Mouse (Mus musculus) lung, postnatal 0 days (tissue): ENCODE measurements around the gene Rnd3. TPM values are rescaled to one million over a fixed set of nuclear protein-coding genes. Genes with fewer than 3 reads are reported as not detected.

ENCODE experiments used
- ATAC-seq: fragments of 200-750 bp; cut with Nextera tagmentation; 2 replicates; pipeline ENCODE4 v1.8.0; 2017; ENCODE audit warnings: moderate library complexity
- DNase-seq: peaks from one replicate; pipeline ENCODE4 v3.0.0-alpha.2; 2016; ENCODE audit warnings: low spot score
- H3K27ac ChIP-seq: fragments of 300-500 bp; sonication (generic); 2 replicates; pipeline ENCODE4 v1.5.1; 2014; ENCODE audit warnings: antibody characterized with exemption, mild to moderate bottlenecking, low read length, mixed read lengths
- H3K27me3 ChIP-seq: fragments of 300-500 bp; sonication (generic); replicated peaks from 2 replicates; pipeline ENCODE4 v1.6.1; 2014; ENCODE audit warnings: low read length, mixed read lengths; ENCODE audit not compliant: insufficient read depth
- H3K36me3 ChIP-seq: fragments of 300-500 bp; sonication (generic); 2 replicates; pipeline ENCODE4 v1.6.1; 2014; ENCODE audit warnings: low read length, mixed read lengths; ENCODE audit not compliant: insufficient read depth
- H3K4me1 ChIP-seq: fragments of 300-500 bp; sonication (generic); 2 replicates; pipeline ENCODE4 v1.6.1; 2014; ENCODE audit warnings: antibody characterized with exemption, low read depth, low read length, mixed read lengths; ENCODE audit not compliant: insufficient read depth
- H3K4me2 ChIP-seq: fragments of 300-500 bp; sonication (generic); replicated peaks from 2 replicates; pipeline ENCODE4 v1.6.1; 2014; ENCODE audit warnings: low read depth, mild to moderate bottlenecking, low read length, moderate library complexity, mixed read lengths
- H3K4me3 ChIP-seq: fragments of 300-500 bp; sonication (generic); 2 replicates; pipeline ENCODE4 v1.5.1; 2014; ENCODE audit warnings: low read depth, low read length
- H3K9ac ChIP-seq: fragments of 300-500 bp; sonication (generic); replicated peaks from 2 replicates; pipeline ENCODE4 v1.6.1; 2014; ENCODE audit warnings: low read depth, mild to moderate bottlenecking
- H3K9me3 ChIP-seq: fragments of 300-500 bp; sonication (generic); 2 replicates; pipeline ENCODE4 v1.6.1; 2016; ENCODE audit warnings: low read length, mixed read lengths
- CTCF ChIP-seq: IDR thresholded peaks from 2 replicates; pipeline ENCODE4 v1.5.1; 2016; ENCODE audit warnings: antibody characterized with exemption, mild to moderate bottlenecking
- EP300 ChIP-seq: IDR thresholded peaks from 2 replicates; pipeline ENCODE4 v1.6.1; 2016; ENCODE audit warnings: antibody characterized with exemption, mild to moderate bottlenecking, control low read depth
- whole genome bisulfite sequencing: fragments of 180-500 bp; shearing (Covaris S2); extraction: QIAGEN DNeasy Blood & Tissue Kit; methylation state at CpG from one replicate; pipeline ENCODE4 v1.1.7; 2014; 5-methylcytosine and 5-hydroxymethylcytosine counted together
- polyA plus RNA-seq: library from polyadenylated mRNA; unstranded; fragments of >200 nt; fragmentation: Nextera tagmentation; extraction: Ambion mirVana; gene quantifications from 2 replicates; pipeline ENCODE4 v1.2.1, GENCODE M21; 2015

Gene Rnd3
- polyA plus RNA-seq, 1 experiment from 2014 or later = 22.5 TPM

DNA sequence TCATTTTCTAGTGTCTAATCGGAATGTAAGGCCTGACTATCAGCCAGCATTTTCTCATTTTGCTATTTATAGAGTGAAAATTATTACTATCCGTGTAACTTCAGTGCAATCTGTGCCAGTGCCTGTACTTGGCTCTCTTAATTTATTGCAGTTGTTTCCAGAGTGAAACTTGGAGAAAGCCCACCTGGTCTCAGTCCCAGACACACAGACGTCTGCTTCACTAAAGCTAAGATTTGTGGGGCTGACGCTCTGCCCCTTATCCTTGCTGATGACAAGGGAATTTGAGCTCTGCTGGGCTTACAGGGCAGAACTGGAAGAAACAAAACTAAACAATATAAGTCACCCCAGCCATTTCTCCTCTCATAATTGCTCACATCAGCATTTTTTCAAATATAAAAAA is 47.7 kb downstream of the Rnd3 start:
- no peaks in the 10 kb centered on the region for H3K27me3 ChIP-seq
- H3K9me3 ChIP-seq = no peaks in the 10 kb centered on the region
- H3K9ac ChIP-seq = no peak overlapping the region
- no peaks in the 10 kb centered on the region for H3K36me3 ChIP-seq
- H3K27ac ChIP-seq = no peak overlapping the region
- TF ChIP-seq CTCF = no peak
- 0 out of 2 replicates have a peak, but pooled peaks have one; percentile 13 for TF ChIP-seq EP300
- ATAC-seq = peak; percentile 52
- no peak overlapping the region for H3K4me2 ChIP-seq
- H3K4me1 ChIP-seq = no peaks in the 10 kb centered on the region
- WGBS = 50% methylated on average over 4 of the region's 4 CpGs
- DNase-seq = peak; percentile 69
- H3K4me3 ChIP-seq = no peak overlapping the region

DNA sequence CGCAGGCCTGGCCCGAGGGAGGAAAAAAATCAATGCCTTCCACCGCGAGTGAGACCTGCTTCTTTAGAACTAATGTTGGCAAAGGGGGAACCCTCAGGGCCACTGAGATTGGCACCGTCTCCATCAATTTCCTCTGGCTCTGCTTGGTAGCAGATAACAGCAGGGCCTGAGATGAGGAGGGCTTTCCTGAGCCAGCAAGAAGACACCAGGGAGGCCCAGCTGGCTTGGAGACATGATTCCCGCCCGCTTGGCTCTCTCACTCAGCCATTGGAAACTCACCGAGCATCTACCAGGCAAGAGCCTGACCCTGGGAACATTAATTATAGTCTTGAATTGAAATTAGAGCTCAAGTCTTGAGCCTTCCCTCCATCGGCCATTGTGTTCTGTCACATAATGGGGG is 48.9 kb downstream of the Rnd3 start:
- H3K27me3 ChIP-seq = no peaks in the 10 kb centered on the region
- H3K27ac ChIP-seq = no peak overlapping the region
- H3K9me3 ChIP-seq = no peaks in the 10 kb centered on the region
- no peak for ATAC-seq
- no peak overlapping the region for H3K9ac ChIP-seq
- no peak for DNase-seq
- no peak overlapping the region for H3K4me2 ChIP-seq
- 69% methylated on average over 9 of the region's 9 CpGs for WGBS
- H3K4me3 ChIP-seq = no peak overlapping the region
- H3K4me1 ChIP-seq = no peaks in the 10 kb centered on the region
- TF ChIP-seq CTCF = no peak
- no peak for TF ChIP-seq EP300
- H3K36me3 ChIP-seq = no peaks in the 10 kb centered on the region

DNA sequence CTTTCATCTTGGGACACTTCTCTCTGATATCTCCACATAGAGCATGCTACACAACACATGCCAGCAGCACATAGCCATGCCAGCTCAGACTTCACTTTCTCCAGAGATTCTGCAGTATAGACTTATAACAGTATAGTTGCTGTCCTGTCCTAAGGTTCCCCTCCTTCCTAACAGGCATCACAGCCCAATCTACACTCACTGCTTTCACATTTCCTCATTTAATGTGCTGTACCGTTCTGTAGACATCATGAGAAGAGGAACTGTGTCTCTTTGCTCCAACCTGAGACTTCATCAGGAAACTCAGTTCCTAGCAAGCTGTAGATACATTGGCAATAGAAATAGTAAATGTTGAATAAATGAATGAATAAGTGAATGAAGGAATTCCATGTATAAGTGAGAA is 49.7 kb downstream of the Rnd3 start:
- H3K4me3 ChIP-seq = no peak overlapping the region
- H3K27me3 ChIP-seq = no peaks in the 10 kb centered on the region
- H3K9ac ChIP-seq = no peak overlapping the region
- TF ChIP-seq CTCF (no peak), EP300 (no peak)
- no peaks in the 10 kb centered on the region for H3K4me1 ChIP-seq
- no peaks in the 10 kb centered on the region for H3K9me3 ChIP-seq
- H3K4me2 ChIP-seq = no peak overlapping the region
- ATAC-seq (no peak), DNase-seq (no peak)
- H3K36me3 ChIP-seq = no peaks in the 10 kb centered on the region
- 73% methylated on average over 1 of the region's 1 CpGs for WGBS
- H3K27ac ChIP-seq = no peak overlapping the region

DNA sequence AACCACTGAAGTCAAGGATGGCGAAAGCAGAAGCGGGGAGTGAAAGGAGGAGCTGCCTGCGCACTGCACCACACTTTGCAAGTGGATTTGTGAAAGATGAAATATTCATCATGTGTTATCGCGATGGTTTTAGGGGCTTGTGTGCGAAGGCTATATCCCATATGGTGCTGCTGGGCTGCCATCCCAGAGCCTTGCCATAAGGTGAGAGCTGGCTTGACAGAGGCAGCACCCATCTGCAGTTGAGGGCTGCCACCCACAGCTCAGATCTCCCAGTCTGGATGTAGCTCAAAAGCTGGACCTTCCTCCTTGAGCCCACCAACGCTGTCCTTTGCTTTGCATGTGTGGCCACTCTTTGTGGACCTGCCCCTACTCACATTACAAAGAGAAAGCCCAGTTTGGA is 58.2 kb downstream of the Rnd3 start:
- 57% methylated on average over 7 of the region's 7 CpGs for WGBS
- DNase-seq = peak; percentile 9
- no peak overlapping the region for H3K27ac ChIP-seq

DNA sequence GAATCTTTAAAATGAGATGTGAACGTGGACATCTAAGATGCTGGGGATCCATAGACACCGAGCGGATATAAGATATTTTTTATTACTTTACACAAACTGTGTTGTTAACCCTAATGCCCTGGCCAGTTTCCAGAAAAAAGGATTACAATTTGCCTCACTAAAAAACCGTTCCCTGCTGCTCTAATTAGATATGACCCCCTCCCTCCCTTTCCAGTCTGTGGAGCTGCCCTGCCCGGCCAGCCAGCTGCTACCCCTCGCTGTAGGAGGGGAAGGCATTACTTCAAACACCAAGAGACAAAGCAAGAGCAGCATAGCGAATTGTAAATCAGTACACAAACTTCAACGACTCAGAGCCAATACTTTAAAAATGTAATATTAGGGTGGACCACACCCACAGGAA is 58.9 kb downstream of the Rnd3 start:
- H3K27ac ChIP-seq = no peak overlapping the region
- no peaks in the 10 kb centered on the region for H3K4me1 ChIP-seq
- no peak for TF ChIP-seq EP300
- TF ChIP-seq CTCF = no peak
- no peak overlapping the region for H3K4me3 ChIP-seq
- no peaks in the 10 kb centered on the region for H3K27me3 ChIP-seq
- H3K9me3 ChIP-seq = no peaks in the 10 kb centered on the region
- H3K4me2 ChIP-seq = no peak overlapping the region
- 36% methylated on average over 8 of the region's 8 CpGs for WGBS
- H3K36me3 ChIP-seq = no peaks in the 10 kb centered on the region
- ATAC-seq = no peak
- H3K9ac ChIP-seq = no peak overlapping the region
- DNase-seq = no peak

More for the DNA sequence above, 58.2 kb downstream of the Rnd3 start:
- no peak for ATAC-seq
- no peak for TF ChIP-seq EP300
- TF ChIP-seq CTCF = no peak
- Histone ChIP-seq H3K9ac (no peak overlapping the region), H3K4me2 (no peak overlapping the region), H3K4me3 (no peak overlapping the region), H3K9me3 (no peaks in the 10 kb centered on the region), H3K27me3 (no peaks in the 10 kb centered on the region), H3K4me1 (no peaks in the 10 kb centered on the region), H3K36me3 (no peaks in the 10 kb centered on the region)

DNA sequence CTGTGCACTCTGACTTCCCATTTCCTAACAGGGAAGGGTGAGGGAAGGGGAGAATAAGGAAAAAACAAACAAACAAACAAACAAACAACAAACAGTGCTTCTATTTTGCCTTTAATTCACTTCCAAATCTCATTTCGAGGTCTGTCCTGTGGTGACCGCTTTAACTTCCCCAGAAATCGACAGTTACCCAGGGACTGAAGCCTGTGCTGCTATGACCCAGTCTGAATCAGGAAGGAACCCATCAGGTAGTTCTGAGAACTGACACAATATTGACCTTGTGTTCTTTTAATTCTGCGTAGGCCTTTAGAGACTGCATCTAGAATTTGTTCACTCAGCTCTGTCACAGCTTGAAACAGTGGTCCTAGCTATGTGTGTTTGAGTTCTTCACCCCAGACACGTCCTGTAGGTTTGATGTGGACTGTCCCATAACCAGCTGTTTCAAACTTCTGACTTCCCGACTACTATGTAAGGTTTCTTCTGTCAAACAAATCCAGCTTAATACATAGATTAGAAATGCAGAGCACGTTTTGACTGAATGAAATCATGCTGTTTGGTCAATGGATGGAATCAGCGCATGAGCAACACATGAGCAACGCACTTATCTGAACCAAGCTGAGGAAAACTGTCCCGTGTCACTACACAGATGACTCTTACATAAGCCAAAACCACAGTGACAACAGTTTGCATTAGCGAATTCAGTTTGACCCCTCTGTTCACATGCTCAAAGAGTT is 59.9 kb downstream of the Rnd3 start:
- WGBS = 79% methylated on average over 11 of the region's 11 CpGs
- H3K9ac ChIP-seq = no peak overlapping the region
- DNase-seq (peak; percentile 7), ATAC-seq (no peak)
- H3K9me3 ChIP-seq = no peaks in the 10 kb centered on the region
- no peak overlapping the region for H3K4me3 ChIP-seq
- no peaks in the 10 kb centered on the region for H3K4me1 ChIP-seq
- H3K4me2 ChIP-seq = no peak overlapping the region
- H3K36me3 ChIP-seq = no peaks in the 10 kb centered on the region
- H3K27ac ChIP-seq = no peak overlapping the region
- H3K27me3 ChIP-seq = no peaks in the 10 kb centered on the region
- no peak for TF ChIP-seq CTCF
- TF ChIP-seq EP300 = no peak

DNA sequence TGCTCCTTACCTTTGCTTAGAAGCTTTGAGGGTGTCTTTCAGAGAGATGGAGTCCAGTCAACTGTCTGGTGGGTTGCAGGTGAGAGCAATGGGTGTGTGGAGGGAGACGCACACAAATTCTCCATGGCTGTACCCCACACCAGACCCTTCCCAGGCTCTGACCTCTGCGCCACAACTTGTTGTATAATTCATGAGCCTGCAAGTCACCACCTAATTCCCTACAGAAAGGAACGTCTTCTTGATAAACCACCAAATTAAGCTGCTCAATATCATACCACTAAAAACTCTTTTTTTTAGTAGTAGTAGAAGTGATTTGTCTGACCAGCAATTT is 60.8 kb downstream of the Rnd3 start:
- Histone ChIP-seq H3K27ac (no peak overlapping the region), H3K36me3 (no peaks in the 10 kb centered on the region), H3K4me1 (no peaks in the 10 kb centered on the region), H3K4me3 (no peak overlapping the region), H3K9me3 (no peaks in the 10 kb centered on the region), H3K9ac (no peak overlapping the region), H3K4me2 (no peak overlapping the region), H3K27me3 (no peaks in the 10 kb centered on the region)
- no peak for DNase-seq
- WGBS = 90% methylated on average over 3 of the region's 3 CpGs
- ATAC-seq = no peak
- TF ChIP-seq EP300 = no peak
- no peak for TF ChIP-seq CTCF
